Mouse (Mus musculus) heart, embryonic 14.5 days (tissue): ENCODE data around the gene Mrpl17. TPM values are rescaled to one million over a fixed set of nuclear protein-coding genes. Genes with fewer than 3 reads are reported as not detected.

Experiments used
- ATAC-seq: fragments of 200-750 bp; cut with Nextera tagmentation; 2 replicates; pipeline ENCODE4 v1.8.0; 2017; ENCODE audit warnings: low read depth, moderate TSS enrichment; ENCODE audit not compliant: insufficient number of reproducible peaks, insufficient read depth, low FRiP score
- H3K27ac ChIP-seq, 2 experiments: fragments of 200-500 bp in 1 of 2; fragments of 300-500 bp in 1 of 2; sonication (generic) in 1 of 2; replicated peaks in 1 of 2; 2 replicates each; pipeline ENCODE4 v1.5.1; 2012 to 2014; ENCODE audit warnings: low read depth in 2 of 2, low read length in 2 of 2, control low read depth in 1 of 2, mild to moderate bottlenecking in 1 of 2, mixed read lengths in 1 of 2; ENCODE audit not compliant: control insufficient read depth in 1 of 2, insufficient read depth in 1 of 2
- H3K27me3 ChIP-seq: fragments of 300-500 bp; sonication (generic); 2 replicates; pipeline ENCODE4 v1.6.1; 2014; ENCODE audit warnings: mild to moderate bottlenecking, low read length, control low read depth; ENCODE audit not compliant: control insufficient read depth, insufficient read depth
- H3K36me3 ChIP-seq: fragments of 300-500 bp; sonication (generic); 2 replicates; pipeline ENCODE4 v1.6.1; 2014; ENCODE audit warnings: mild to moderate bottlenecking, control low read depth, low read length, mixed read lengths; ENCODE audit not compliant: control insufficient read depth, insufficient read depth
- H3K4me1 ChIP-seq, 2 experiments: fragments of 200-500 bp in 1 of 2; fragments of 300-500 bp in 1 of 2; sonication (generic) in 1 of 2; 2 replicates each; pipeline ENCODE4 v1.6.1; 2012 to 2014; ENCODE audit warnings: low read length in 2 of 2, control low read depth in 1 of 2, mixed read lengths in 1 of 2; ENCODE audit not compliant: control insufficient read depth in 2 of 2, insufficient read depth in 2 of 2
- H3K4me2 ChIP-seq: fragments of 300-500 bp; sonication (generic); 2 replicates; pipeline ENCODE4 v1.6.1; 2014; ENCODE audit warnings: mild to moderate bottlenecking, low read length
- H3K4me3 ChIP-seq, 2 experiments: fragments of 200-500 bp in 1 of 2; fragments of 300-500 bp in 1 of 2; sonication (generic) in 1 of 2; 2 replicates each; pipeline ENCODE4 v1.5.1; 2012 to 2014; ENCODE audit warnings: low read length in 2 of 2, mild to moderate bottlenecking in 2 of 2, control low read depth in 1 of 2, low read depth in 1 of 2, moderate library complexity in 1 of 2; ENCODE audit not compliant: control insufficient read depth in 1 of 2, insufficient read depth in 1 of 2
- H3K9ac ChIP-seq: fragments of 300-500 bp; sonication (generic); 2 replicates; pipeline ENCODE4 v1.6.1; 2014; ENCODE audit warnings: mild to moderate bottlenecking, low read length
- H3K9me3 ChIP-seq: fragments of 300-500 bp; sonication (generic); 2 replicates; pipeline ENCODE4 v1.6.1; 2016; ENCODE audit warnings: low read length, control low read depth; ENCODE audit not compliant: control insufficient read depth
- WGBS: fragments of 180-500 bp; shearing (Covaris S2); extraction: QIAGEN DNeasy Blood & Tissue Kit; methylation state at CpG from one replicate; pipeline ENCODE4 v1.1.7; 2014; 5-methylcytosine and 5-hydroxymethylcytosine counted together
- polyA plus RNA-seq: library from polyadenylated mRNA; unstranded; fragments of >200 nt; fragmentation: Nextera tagmentation; extraction: Ambion mirVana; gene quantifications from 2 replicates; pipeline ENCODE4 v1.2.1, GENCODE M21; 2014

The Mrpl17 gene
- polyA plus RNA-seq, 1 experiment from 2014 or later: 233 TPM

DNA sequence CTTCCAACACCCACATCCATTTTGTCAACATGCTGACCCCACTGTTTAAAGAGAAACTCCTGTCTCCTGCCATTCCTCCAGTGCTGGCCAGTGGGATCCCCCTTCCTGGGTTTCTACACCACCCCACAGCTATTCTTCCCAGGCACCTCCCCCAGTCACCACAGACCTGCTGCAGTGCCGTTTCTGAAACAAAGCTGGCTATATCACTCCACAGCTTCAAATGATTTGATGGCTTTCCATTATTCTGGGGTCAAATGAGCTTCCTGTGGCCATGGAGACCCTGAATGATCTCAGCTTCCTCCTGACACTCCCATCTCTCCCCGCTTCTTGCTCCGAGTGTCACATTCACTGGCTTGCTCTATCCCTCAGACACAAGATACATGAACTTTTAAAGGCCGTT lies 26.3 kb downstream of the Mrpl17 start:
- peaks cover 3 to 4% of the 10 kb centered on the region in 2 experiments; a peak in 1 of 4 replicates for H3K4me1 ChIP-seq
- no peak overlapping the region for H3K9ac ChIP-seq
- peak overlapping the region in 1 of 2 experiments; percentile 36; a peak in 1 of 4 replicates for H3K27ac ChIP-seq
- no peak for ATAC-seq
- no peak overlapping the region for H3K4me3 ChIP-seq
- peak overlapping the region; percentile 26; the same call in 1 of the 2 replicates for H3K4me2 ChIP-seq
- 31% methylated on average over 4 of the region's 4 CpGs for WGBS
- H3K36me3 ChIP-seq: peaks cover 25% of the 10 kb centered on the region
- peaks cover 7% of the 10 kb centered on the region; the same call in 1 of the 2 replicates for H3K27me3 ChIP-seq
- H3K9me3 ChIP-seq: no peaks in the 10 kb centered on the region

DNA sequence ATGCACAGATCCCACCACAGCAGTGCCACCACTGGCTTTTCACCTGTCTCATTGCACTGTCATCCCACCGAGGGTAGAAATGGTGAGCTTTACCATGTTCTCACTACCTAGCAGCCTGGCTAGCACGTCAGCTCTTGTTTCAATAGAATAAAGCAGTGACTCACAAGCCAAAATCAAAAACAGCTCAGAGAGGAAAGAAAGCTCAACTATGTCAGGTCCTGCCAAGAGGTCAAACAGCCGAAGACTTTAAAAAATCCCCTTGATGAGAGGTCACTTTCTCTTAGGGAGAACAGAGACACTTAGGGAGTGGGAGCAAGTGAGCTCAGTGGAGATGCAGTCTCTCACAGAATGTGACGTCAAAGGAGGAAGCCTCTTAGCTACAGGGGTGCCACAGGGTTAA lies 27.0 kb downstream of the Mrpl17 start:
- peaks cover 7 to 9% of the 10 kb centered on the region in 2 experiments; a peak in 3 of 4 replicates for H3K4me1 ChIP-seq
- peaks cover under 1% of the 10 kb centered on the region; the same call in 1 of the 2 replicates for H3K27me3 ChIP-seq
- ATAC-seq: no peak
- no peak overlapping the region for H3K9ac ChIP-seq
- no peaks in the 10 kb centered on the region for H3K9me3 ChIP-seq
- H3K4me2 ChIP-seq: no peak overlapping the region; the same call in 1 of the 2 replicates
- H3K36me3 ChIP-seq: peaks cover 25% of the 10 kb centered on the region
- H3K27ac ChIP-seq: no peak overlapping the region
- 38% methylated on average over 4 of the region's 4 CpGs for WGBS
- H3K4me3 ChIP-seq: no peak overlapping the region

DNA sequence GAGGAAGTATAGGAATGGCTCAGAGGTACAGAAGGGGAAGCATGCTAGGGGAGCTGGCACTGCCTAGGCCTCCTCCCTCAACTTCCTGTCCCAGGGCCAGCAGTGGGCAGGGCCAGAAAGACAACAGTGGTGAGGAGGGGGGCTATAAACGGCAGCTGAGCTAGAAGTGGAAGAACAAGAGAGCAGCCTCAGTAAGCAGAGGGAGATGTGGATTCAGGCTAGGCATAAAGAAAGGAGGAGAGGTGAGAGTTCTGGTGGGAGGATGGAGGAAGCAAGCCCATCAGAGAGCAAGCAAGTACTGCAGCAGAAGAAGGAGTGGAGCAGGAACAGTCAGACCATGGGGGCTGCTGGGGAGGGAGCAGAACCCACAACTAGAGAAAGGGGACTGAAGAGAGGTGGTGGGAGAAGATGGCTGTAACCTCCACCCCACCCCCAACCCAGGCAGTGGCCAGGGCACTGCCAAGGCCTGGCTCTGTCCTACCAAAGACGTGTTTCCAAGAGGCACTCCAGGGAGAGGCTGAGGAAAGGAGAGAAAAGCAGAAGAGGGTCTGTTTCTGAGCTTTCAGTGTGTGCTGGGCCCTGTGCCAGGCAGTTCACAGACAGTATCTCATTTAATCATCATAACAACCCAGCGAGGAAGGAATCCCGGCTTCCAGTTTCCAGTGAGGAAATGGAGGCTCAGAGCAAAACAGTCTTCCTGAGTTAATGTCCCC lies 32.2 kb downstream of the Mrpl17 start:
- no peak overlapping the region for H3K4me3 ChIP-seq
- no peak overlapping the region; the same call in 1 of the 2 replicates for H3K9ac ChIP-seq
- 27% methylated on average over 4 of the region's 4 CpGs for WGBS
- no peaks in the 10 kb centered on the region for H3K27me3 ChIP-seq
- no peaks in the 10 kb centered on the region for H3K9me3 ChIP-seq
- H3K36me3 ChIP-seq: peaks cover 25% of the 10 kb centered on the region
- peak; percentile 71 for ATAC-seq
- peak overlapping the region; percentile 43 for H3K4me2 ChIP-seq
- H3K27ac ChIP-seq: peak overlapping the region; percentile 90 to 91
- H3K4me1 ChIP-seq: peaks cover 17 to 21% of the 10 kb centered on the region in 2 experiments

DNA sequence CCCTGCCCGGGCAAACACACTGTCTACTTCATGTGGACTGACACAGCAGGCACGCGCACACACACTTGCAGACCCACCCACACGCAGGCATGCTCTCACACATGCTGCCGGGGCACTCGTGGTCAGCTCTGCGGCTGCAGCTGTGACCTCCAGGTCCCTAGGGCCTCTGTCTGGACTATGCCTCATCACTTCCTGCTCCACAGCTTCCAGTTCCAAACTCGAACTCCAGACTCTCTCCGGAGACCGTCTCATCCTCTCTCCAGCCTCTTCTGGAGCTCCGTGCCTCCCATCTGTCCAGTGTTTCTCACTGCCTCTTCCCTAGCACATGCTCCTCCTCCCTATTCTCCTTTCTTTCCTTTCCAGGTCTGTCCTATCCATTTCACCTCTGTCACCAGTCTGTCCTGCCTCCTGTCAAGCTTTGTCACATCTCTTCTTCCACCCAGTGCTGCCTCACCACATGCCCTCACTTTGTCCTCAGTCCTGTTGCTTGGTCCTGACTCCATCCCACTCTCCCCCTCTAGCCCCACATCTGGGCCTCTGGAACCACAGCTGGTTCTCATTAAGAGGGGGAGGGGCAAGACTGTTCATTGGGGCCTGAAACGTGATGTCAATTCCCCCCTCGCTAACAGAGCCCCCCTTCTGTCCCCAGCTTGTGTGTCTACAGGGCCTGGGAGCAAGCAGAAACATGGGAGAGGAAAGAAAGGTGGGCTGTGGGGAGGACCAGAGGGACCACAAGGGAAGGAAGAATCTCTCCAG lies 32.9 kb downstream of the Mrpl17 start:
- H3K36me3 ChIP-seq: peaks cover 25% of the 10 kb centered on the region
- peak overlapping the region; percentile 43 for H3K4me2 ChIP-seq
- H3K9me3 ChIP-seq: no peaks in the 10 kb centered on the region
- peak overlapping the region; percentile 1 to 4; a peak in 2 of 4 replicates for H3K4me3 ChIP-seq
- H3K4me1 ChIP-seq: peaks cover 17 to 21% of the 10 kb centered on the region in 2 experiments
- no peak overlapping the region for H3K9ac ChIP-seq
- H3K27ac ChIP-seq: peak overlapping the region; percentile 90 to 91
- no peaks in the 10 kb centered on the region for H3K27me3 ChIP-seq
- WGBS: 35% methylated on average over 13 of the region's 13 CpGs
- peak; percentile 58; the same call in 1 of the 2 replicates for ATAC-seq

DNA sequence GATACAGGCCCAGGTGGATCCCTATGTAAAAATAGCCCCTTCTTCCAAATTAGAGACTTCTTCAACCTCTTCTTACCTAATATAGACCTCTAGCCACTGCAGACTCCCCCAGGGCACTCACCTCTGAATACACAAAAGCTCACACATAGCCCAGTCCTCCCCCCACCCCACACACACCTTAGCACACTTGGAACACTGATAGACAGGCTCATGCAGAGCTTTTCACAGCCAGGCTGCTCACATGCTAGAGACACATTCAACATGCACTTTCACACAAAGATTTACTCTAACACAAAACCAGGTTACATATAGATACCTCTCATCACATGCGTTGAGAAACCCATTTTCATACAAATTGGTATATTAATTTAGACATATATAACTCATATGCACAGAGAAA lies 33.6 kb downstream of the Mrpl17 start:
- H3K4me2 ChIP-seq: peak overlapping the region; percentile 43
- H3K9ac ChIP-seq: no peak overlapping the region
- ATAC-seq: no peak

DNA sequence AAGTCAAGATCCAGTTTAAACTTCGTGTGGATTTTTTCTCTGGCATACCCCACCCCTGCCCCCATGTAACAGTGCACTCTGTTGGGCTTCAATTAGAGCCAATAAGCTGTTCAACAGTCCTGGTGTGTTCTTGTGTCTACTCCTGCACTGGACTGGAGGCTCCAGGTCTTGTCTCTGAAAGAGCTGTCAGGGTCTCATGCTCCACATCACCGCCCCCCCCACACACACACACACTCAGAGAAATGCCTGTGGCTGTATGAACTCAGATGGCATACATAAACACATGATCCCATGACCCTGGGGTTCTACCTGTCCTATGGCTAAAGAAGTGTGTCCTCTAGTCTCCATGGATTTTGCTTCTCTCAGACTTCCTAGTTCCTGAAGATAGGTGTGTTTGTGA lies 34.9 kb downstream of the Mrpl17 start:
- no peak overlapping the region for H3K4me2 ChIP-seq
- WGBS: 76% methylated on average over 2 of the region's 2 CpGs
- H3K9ac ChIP-seq: no peak overlapping the region
- no peaks in the 10 kb centered on the region for H3K9me3 ChIP-seq
- peaks cover 17 to 25% of the 10 kb centered on the region in 2 experiments for H3K4me1 ChIP-seq
- no peak overlapping the region for H3K27ac ChIP-seq
- no peak overlapping the region for H3K4me3 ChIP-seq
- H3K36me3 ChIP-seq: peaks cover 32% of the 10 kb centered on the region
- no peaks in the 10 kb centered on the region for H3K27me3 ChIP-seq
- no peak for ATAC-seq

More for the DNA sequence above, 33.6 kb downstream of the Mrpl17 start:
- Histone ChIP-seq H3K9me3 (no peaks in the 10 kb centered on the region), H3K4me1 (peaks cover 17 to 21% of the 10 kb centered on the region in 2 experiments), H3K4me3 (no peak overlapping the region), H3K27ac (peak overlapping the region in 1 of 2 experiments; percentile 90; a peak in 2 of 4 replicates), H3K36me3 (peaks cover 28% of the 10 kb centered on the region), H3K27me3 (no peaks in the 10 kb centered on the region)
- 80% methylated on average over 1 of the region's 1 CpGs for WGBS

DNA sequence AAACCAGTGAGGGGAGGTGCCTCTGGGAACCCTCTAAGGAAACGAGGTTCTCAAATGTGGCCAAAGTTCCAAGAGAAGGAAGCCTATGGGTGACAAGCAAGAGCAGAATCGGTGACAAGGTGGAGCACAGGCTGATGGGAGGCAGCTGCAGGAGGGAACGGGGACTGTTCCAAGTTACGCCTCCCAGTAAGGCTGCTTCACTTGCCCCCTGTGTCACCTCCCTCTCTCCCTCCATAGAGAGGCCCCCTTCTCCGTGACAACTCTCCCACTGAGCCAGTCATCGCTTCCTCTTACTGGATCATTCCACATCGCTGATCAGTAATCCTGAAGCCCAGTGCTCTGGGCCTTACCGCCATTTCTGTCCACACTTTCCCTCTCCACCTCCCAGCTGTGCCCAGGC lies 36.2 kb downstream of the Mrpl17 start:
- H3K4me3 ChIP-seq: no peak overlapping the region
- peaks cover 26% of the 10 kb centered on the region for H3K36me3 ChIP-seq
- no peaks in the 10 kb centered on the region for H3K27me3 ChIP-seq
- no peak for ATAC-seq
- H3K9ac ChIP-seq: no peak overlapping the region
- no peaks in the 10 kb centered on the region for H3K9me3 ChIP-seq
- 0 out of 4 replicates have a peak overlapping the region, but pooled peaks have one; percentile 6 to 24 for H3K27ac ChIP-seq
- H3K4me2 ChIP-seq: no peak overlapping the region
- H3K4me1 ChIP-seq: peaks cover 17 to 22% of the 10 kb centered on the region in 2 experiments
- WGBS: 50% methylated on average over 8 of the region's 8 CpGs
